Mouse (Mus musculus) liver, adult 2 months (tissue): ENCODE measurements around the gene Pla2g16.

Experiments
- CTCF ChIP-seq: fragments of 200-500 bp; IDR thresholded peaks from 2 replicates; pipeline ENCODE4 v1.5.1; 2011; ENCODE audit warnings: low read depth, low read length, control low read depth
- POLR2A ChIP-seq: fragments of 200-500 bp; IDR thresholded peaks from 2 replicates; pipeline ENCODE4 v1.6.1; 2011; ENCODE audit warnings: low read length, control low read depth; ENCODE audit not compliant: insufficient read depth; ENCODE audit errors: extremely low read depth

DNA sequence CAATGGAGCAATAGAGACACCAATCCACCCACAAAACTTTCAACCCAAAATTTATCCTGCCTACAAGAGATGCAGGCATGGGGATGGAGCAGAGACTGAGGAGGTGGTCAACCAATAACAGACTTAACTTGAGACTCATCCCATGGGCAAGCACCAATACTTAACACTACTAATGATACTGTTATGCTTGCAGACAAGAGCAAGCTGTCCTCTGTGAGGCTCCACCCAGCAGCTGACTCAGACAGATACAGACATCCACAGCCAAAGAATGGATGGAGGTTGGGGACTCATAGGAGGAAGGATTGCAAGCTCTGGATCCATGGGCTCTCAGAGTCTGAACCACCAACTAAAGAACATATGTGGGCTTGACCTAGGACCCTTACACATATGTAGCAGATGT, 3.8 kb upstream of the Pla2g16 start:
- TF ChIP-seq CTCF (no peak), POLR2A (no peak)
